Mouse (Mus musculus): Measurements from ENCODE around the gene Nadk.

GRCm38 (mm10) chr4:155568632-155569370, 6.6 kb downstream of the Nadk start:
- TF ChIP-seq EP300 (IDR thresholded peaks at IDR 0.05; ENCODE audit: insufficient read depth, low read depth, low read length) = no peak
- no peak for TF ChIP-seq POLR2A (IDR thresholded peaks at IDR 0.05; ENCODE audit: insufficient read depth, low read depth, low read length)
- no peak for TF ChIP-seq CTCF (IDR thresholded peaks at IDR 0.05)
